Mouse (Mus musculus): Measurements from ENCODE around the gene Cacna2d4. TPM values are rescaled to one million over a fixed set of nuclear protein-coding genes. Genes with fewer than 3 reads are reported as not detected.

Gene Cacna2d4
- polyA plus RNA-seq, 1 experiment from 2014 or later, result not detected

DNA sequence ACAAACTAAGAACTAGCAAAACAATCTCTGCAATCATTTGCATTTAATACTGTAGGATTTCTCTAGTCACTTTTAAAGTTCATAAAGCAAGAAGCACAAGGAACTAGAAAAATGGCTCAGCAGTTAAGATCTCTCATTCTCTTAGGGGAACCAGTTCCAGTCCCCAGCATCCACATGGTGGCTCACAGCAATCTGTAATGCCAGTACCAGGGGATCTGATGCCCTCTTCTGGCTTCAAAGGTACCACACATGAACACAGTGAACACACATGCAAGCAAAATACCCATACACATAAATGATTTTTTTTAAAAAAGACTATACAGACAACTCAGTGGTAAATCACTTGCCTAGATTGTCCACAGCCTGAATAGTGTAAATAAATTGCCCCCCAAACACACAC, 135.3 kb downstream of the Cacna2d4 start:
- H3K9me3 ChIP-seq (ENCODE audit: low read length), result no peaks in the 10 kb centered on the region
- H3K4me3 ChIP-seq (ENCODE audit: low read length), result no peak overlapping the region
- H3K36me3 ChIP-seq (ENCODE audit: insufficient read depth, low read length), result peaks cover 2% of the 10 kb centered on the region
- no peaks in the 10 kb centered on the region for H3K4me1 ChIP-seq (ENCODE audit: insufficient read depth, low read length)
- no peak overlapping the region for H3K4me2 ChIP-seq (replicated peaks; ENCODE audit: low read depth, low read length)
- H3K27me3 ChIP-seq (ENCODE audit: insufficient read depth, low read length), result no peaks in the 10 kb centered on the region
- H3K9ac ChIP-seq (replicated peaks; ENCODE audit: low read length), result no peak overlapping the region
- no peak overlapping the region for H3K27ac ChIP-seq (ENCODE audit: low read length)
- ATAC-seq (ENCODE audit: low FRiP score, low TSS enrichment), result no peak

GRCm38 (mm10) chr6:119372237-119372636, 135.9 kb downstream of the Cacna2d4 start:
- H3K27me3 ChIP-seq (ENCODE audit: insufficient read depth, low read length), result no peaks in the 10 kb centered on the region
- H3K36me3 ChIP-seq (ENCODE audit: insufficient read depth, low read length), result peaks cover 2% of the 10 kb centered on the region; the same call in 1 of the 2 replicates
- no peaks in the 10 kb centered on the region for H3K4me1 ChIP-seq (ENCODE audit: insufficient read depth, low read length)
- no peak for ATAC-seq (ENCODE audit: low FRiP score, low TSS enrichment)
- no peak overlapping the region for H3K4me2 ChIP-seq (replicated peaks; ENCODE audit: low read depth, low read length)
- H3K9ac ChIP-seq (replicated peaks; ENCODE audit: low read length), result no peak overlapping the region
- H3K27ac ChIP-seq (ENCODE audit: low read length), result no peak overlapping the region
- no peaks in the 10 kb centered on the region for H3K9me3 ChIP-seq (ENCODE audit: low read length)
- 79% methylated on average over 5 of the region's 5 CpGs for WGBS
- H3K4me3 ChIP-seq (ENCODE audit: low read length), result no peak overlapping the region

GRCm38 (mm10) chr6:119373000-119373705, 136.8 kb downstream of the Cacna2d4 start:
- ATAC-seq (ENCODE audit: low FRiP score, low TSS enrichment), result no peak
- H3K27me3 ChIP-seq (ENCODE audit: insufficient read depth, low read length), result no peaks in the 10 kb centered on the region
- no peaks in the 10 kb centered on the region for H3K9me3 ChIP-seq (ENCODE audit: low read length)
- H3K36me3 ChIP-seq (ENCODE audit: insufficient read depth, low read length), result peaks cover 2% of the 10 kb centered on the region; the same call in 1 of the 2 replicates
- no peak overlapping the region for H3K27ac ChIP-seq (ENCODE audit: low read length)
- H3K4me3 ChIP-seq (ENCODE audit: low read length), result no peak overlapping the region
- H3K9ac ChIP-seq (replicated peaks; ENCODE audit: low read length), result no peak overlapping the region
- H3K4me1 ChIP-seq (ENCODE audit: insufficient read depth, low read length), result peaks cover 6% of the 10 kb centered on the region
- no peak overlapping the region for H3K4me2 ChIP-seq (replicated peaks; ENCODE audit: low read depth, low read length)

DNA sequence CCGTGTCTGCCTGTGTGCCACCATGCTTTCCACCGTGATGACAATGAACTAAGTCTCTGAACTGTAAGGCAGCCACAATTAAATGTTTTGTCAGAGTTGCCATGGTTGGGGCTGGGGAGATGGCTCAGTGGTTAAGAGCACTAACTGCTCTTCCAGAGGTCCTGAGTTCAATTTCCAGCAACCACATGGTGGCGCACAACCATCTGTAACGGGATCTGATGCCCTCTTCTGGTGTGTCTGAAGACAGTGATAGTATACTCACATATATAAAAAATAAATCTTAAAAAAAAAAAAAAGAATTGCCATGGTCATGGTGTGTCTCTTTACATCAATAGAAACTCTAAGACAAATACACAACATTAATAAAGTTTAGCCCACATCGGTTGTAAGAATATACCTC, 138.7 kb downstream of the Cacna2d4 start:
- Histone ChIP-seq H3K27me3 (ENCODE audit: insufficient read depth, low read length) (no peaks in the 10 kb centered on the region), H3K36me3 (ENCODE audit: insufficient read depth, low read length) (no peaks in the 10 kb centered on the region), H3K4me3 (ENCODE audit: low read length) (no peak overlapping the region), H3K9ac (replicated peaks; ENCODE audit: low read length) (no peak overlapping the region), H3K4me2 (replicated peaks; ENCODE audit: low read depth, low read length) (no peak overlapping the region), H3K4me1 (ENCODE audit: insufficient read depth, low read length) (peaks cover 10% of the 10 kb centered on the region), H3K9me3 (ENCODE audit: low read length) (no peaks in the 10 kb centered on the region), H3K27ac (ENCODE audit: low read length) (no peak overlapping the region)
- 84% methylated on average over 5 of the region's 5 CpGs for WGBS
- no peak for ATAC-seq (ENCODE audit: low FRiP score, low TSS enrichment)

DNA sequence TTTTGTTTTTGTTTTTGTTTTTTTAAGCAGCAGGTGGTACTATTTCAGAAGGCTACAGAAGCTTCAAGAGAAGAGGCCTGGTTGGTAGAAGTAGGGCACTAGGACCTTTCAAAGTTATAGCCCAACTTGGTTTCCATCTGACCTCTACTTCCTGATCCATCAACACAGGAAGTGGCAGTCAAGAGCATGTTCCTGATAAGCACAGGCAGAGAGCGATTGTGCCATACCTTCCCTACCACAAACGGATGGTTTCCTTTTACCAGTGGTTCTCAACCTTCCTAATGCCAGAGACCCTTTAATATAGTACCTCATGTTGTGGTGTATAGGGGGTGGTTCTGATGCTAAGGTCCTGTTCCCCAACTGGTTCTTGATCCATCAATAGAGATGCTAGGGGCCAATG, 141.3 kb downstream of the Cacna2d4 start:
- H3K9ac ChIP-seq (replicated peaks; ENCODE audit: low read length), result no peak overlapping the region
- H3K4me1 ChIP-seq (ENCODE audit: insufficient read depth, low read length), result peaks cover 10% of the 10 kb centered on the region
- no peak overlapping the region for H3K4me3 ChIP-seq (ENCODE audit: low read length)
- H3K27ac ChIP-seq (ENCODE audit: low read length), result no peak overlapping the region
- no peaks in the 10 kb centered on the region for H3K36me3 ChIP-seq (ENCODE audit: insufficient read depth, low read length)
- H3K27me3 ChIP-seq (ENCODE audit: insufficient read depth, low read length), result no peaks in the 10 kb centered on the region
- no peak for ATAC-seq (ENCODE audit: low FRiP score, low TSS enrichment)
- no peak overlapping the region for H3K4me2 ChIP-seq (replicated peaks; ENCODE audit: low read depth, low read length)
- no peaks in the 10 kb centered on the region for H3K9me3 ChIP-seq (ENCODE audit: low read length)
- WGBS, result 42% methylated on average over 2 of the region's 2 CpGs

- H3K27ac ChIP-seq (ENCODE audit: low read length), result no peak overlapping the region
- no peak overlapping the region for H3K4me2 ChIP-seq (replicated peaks; ENCODE audit: low read depth, low read length)
- no peak for ATAC-seq (ENCODE audit: low FRiP score, low TSS enrichment)
- no peak overlapping the region for H3K9ac ChIP-seq (replicated peaks; ENCODE audit: low read length)
- no peaks in the 10 kb centered on the region for H3K36me3 ChIP-seq (ENCODE audit: insufficient read depth, low read length)
- H3K9me3 ChIP-seq (ENCODE audit: low read length), result no peaks in the 10 kb centered on the region
- 61% methylated on average over 1 of the region's 1 CpGs for WGBS
- H3K27me3 ChIP-seq (ENCODE audit: insufficient read depth, low read length), result no peaks in the 10 kb centered on the region
- no peak overlapping the region for H3K4me3 ChIP-seq (ENCODE audit: low read length)
- peaks cover 10% of the 10 kb centered on the region for H3K4me1 ChIP-seq (ENCODE audit: insufficient read depth, low read length)
Measured at GRCm38 (mm10) chr6:119378631-119379030, 142.3 kb downstream of the Cacna2d4 start.

- Histone ChIP-seq H3K4me2 (replicated peaks; ENCODE audit: low read depth, low read length) (no peak overlapping the region), H3K9me3 (ENCODE audit: low read length) (no peaks in the 10 kb centered on the region), H3K27ac (ENCODE audit: low read length) (no peak overlapping the region), H3K4me3 (ENCODE audit: low read length) (no peak overlapping the region), H3K4me1 (ENCODE audit: insufficient read depth, low read length) (peaks cover 26% of the 10 kb centered on the region), H3K9ac (replicated peaks; ENCODE audit: low read length) (no peak overlapping the region), H3K27me3 (ENCODE audit: insufficient read depth, low read length) (no peaks in the 10 kb centered on the region), H3K36me3 (ENCODE audit: insufficient read depth, low read length) (no peaks in the 10 kb centered on the region)
- WGBS, result 97% methylated on average over 1 of the region's 1 CpGs
- ATAC-seq (ENCODE audit: low FRiP score, low TSS enrichment), result no peak
Measured at GRCm38 (mm10) chr6:119385668-119386067, 149.3 kb downstream of the Cacna2d4 start.

- H3K9me3 ChIP-seq (ENCODE audit: low read length), result no peaks in the 10 kb centered on the region
- no peak overlapping the region for H3K9ac ChIP-seq (replicated peaks; ENCODE audit: low read length)
- H3K27me3 ChIP-seq (ENCODE audit: insufficient read depth, low read length), result no peaks in the 10 kb centered on the region
- WGBS, result 71% methylated on average over 4 of the region's 4 CpGs
- no peak for ATAC-seq (ENCODE audit: low FRiP score, low TSS enrichment)
- H3K4me1 ChIP-seq (ENCODE audit: insufficient read depth, low read length), result peaks cover 26% of the 10 kb centered on the region
- H3K27ac ChIP-seq (ENCODE audit: low read length), result no peak overlapping the region
- no peak overlapping the region; the same call in 1 of the 2 replicates for H3K4me2 ChIP-seq (replicated peaks; ENCODE audit: low read depth, low read length)
- H3K36me3 ChIP-seq (ENCODE audit: insufficient read depth, low read length), result no peaks in the 10 kb centered on the region
- H3K4me3 ChIP-seq (ENCODE audit: low read length), result no peak overlapping the region
Measured at GRCm38 (mm10) chr6:119386421-119386820, 150.1 kb downstream of the Cacna2d4 start.

DNA sequence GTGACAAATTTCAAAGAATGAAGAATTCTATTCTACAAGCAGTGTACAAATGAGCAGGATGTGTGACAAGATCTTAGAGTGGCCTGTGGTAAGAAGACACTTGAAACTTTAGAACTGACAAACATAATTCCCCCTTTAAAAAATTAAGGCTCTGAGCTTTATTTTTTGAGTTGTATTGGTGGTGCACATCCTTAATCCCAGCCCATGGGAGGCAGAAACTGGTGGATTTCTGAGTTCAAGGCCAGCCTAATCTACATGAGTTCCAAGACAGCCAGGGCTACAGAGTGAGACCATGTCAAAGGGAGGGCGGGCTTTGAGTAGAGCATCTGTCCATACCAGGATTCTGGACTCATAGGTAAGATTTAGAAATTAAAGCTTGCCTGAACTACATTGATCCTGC, 150.5 kb downstream of the Cacna2d4 start:
- Histone ChIP-seq H3K4me1 (ENCODE audit: insufficient read depth, low read length) (peaks cover 26% of the 10 kb centered on the region), H3K4me3 (ENCODE audit: low read length) (peak overlapping the region; percentile 69; the same call in 1 of the 2 replicates), H3K9me3 (ENCODE audit: low read length) (no peaks in the 10 kb centered on the region), H3K27ac (ENCODE audit: low read length) (no peak overlapping the region), H3K9ac (replicated peaks; ENCODE audit: low read length) (0 out of 2 replicates have a peak overlapping the region, but pooled peaks have one; percentile 0), H3K36me3 (ENCODE audit: insufficient read depth, low read length) (no peaks in the 10 kb centered on the region), H3K4me2 (replicated peaks; ENCODE audit: low read depth, low read length) (peak overlapping the region; percentile 82; the same call in 1 of the 2 replicates), H3K27me3 (ENCODE audit: insufficient read depth, low read length) (no peaks in the 10 kb centered on the region)
- ATAC-seq (ENCODE audit: low FRiP score, low TSS enrichment), result no peak
- 83% methylated on average over 1 of the region's 1 CpGs for WGBS

- no peaks in the 10 kb centered on the region for H3K36me3 ChIP-seq (ENCODE audit: insufficient read depth, low read length)
- H3K4me2 ChIP-seq (replicated peaks; ENCODE audit: low read depth, low read length), result peak overlapping the region; percentile 82
- H3K9me3 ChIP-seq (ENCODE audit: low read length), result no peaks in the 10 kb centered on the region
- WGBS, result under 1% methylated on average over 35 of the region's 76 CpGs
- peaks cover 26% of the 10 kb centered on the region for H3K4me1 ChIP-seq (ENCODE audit: insufficient read depth, low read length)
- ATAC-seq (ENCODE audit: low FRiP score, low TSS enrichment), result peak; percentile 92
- peak overlapping the region; percentile 90 for H3K27ac ChIP-seq (ENCODE audit: low read length)
- H3K4me3 ChIP-seq (ENCODE audit: low read length), result peak overlapping the region; percentile 69
- no peaks in the 10 kb centered on the region for H3K27me3 ChIP-seq (ENCODE audit: insufficient read depth, low read length)
- peak overlapping the region; percentile 94 for H3K9ac ChIP-seq (replicated peaks; ENCODE audit: low read length)
Measured at GRCm38 (mm10) chr6:119387801-119388649, 151.7 kb downstream of the Cacna2d4 start.
